Mouse (Mus musculus) liver, postnatal 0 days (tissue): ENCODE results near the gene Prkca. TPM values are rescaled to one million over a fixed set of nuclear protein-coding genes. Genes with fewer than 3 reads are reported as not detected.

ENCODE experiments used
- ATAC-seq: fragments of 200-750 bp; cut with Nextera tagmentation; 2 replicates; pipeline ENCODE4 v1.8.0; 2017; ENCODE audit warnings: mild to moderate bottlenecking, moderate library complexity
- DNase-seq: peaks from one replicate; pipeline ENCODE4 v3.0.0-alpha.2; 2016
- H3K27ac ChIP-seq: fragments of 300-500 bp; sonication (generic); 2 replicates; pipeline ENCODE4 v1.5.1; 2014; ENCODE audit warnings: antibody characterized with exemption, moderate library complexity, mild to moderate bottlenecking, low read depth
- H3K27me3 ChIP-seq: fragments of 300-500 bp; sonication (generic); 2 replicates; pipeline ENCODE4 v1.6.1; 2014; ENCODE audit warnings: low read length, control low read depth, mixed read lengths; ENCODE audit not compliant: insufficient read depth
- H3K36me3 ChIP-seq: fragments of 300-500 bp; sonication (generic); replicated peaks from 2 replicates; pipeline ENCODE4 v1.6.1; 2014; ENCODE audit warnings: mild to moderate bottlenecking, control low read depth, low read length, moderate library complexity, mixed read lengths; ENCODE audit not compliant: insufficient read depth
- H3K4me1 ChIP-seq: fragments of 300-500 bp; sonication (generic); 2 replicates; pipeline ENCODE4 v1.6.1; 2014; ENCODE audit warnings: antibody characterized with exemption, mild to moderate bottlenecking, control low read depth; ENCODE audit not compliant: insufficient read depth
- H3K4me2 ChIP-seq: fragments of 300-500 bp; sonication (generic); 2 replicates; pipeline ENCODE4 v1.6.1; 2014; ENCODE audit warnings: low read depth, mild to moderate bottlenecking, low read length, moderate library complexity, mixed read lengths
- H3K4me3 ChIP-seq: fragments of 300-500 bp; sonication (generic); 2 replicates; pipeline ENCODE4 v1.5.1; 2014; ENCODE audit warnings: low read depth, low read length
- H3K9ac ChIP-seq: fragments of 300-500 bp; sonication (generic); replicated peaks from 2 replicates; pipeline ENCODE4 v1.6.1; 2014; ENCODE audit warnings: mild to moderate bottlenecking, moderate library complexity
- H3K9me3 ChIP-seq: fragments of 300-500 bp; sonication (generic); 2 replicates; pipeline ENCODE4 v1.6.1; 2016; ENCODE audit warnings: mild to moderate bottlenecking, control low read depth, low read length, mixed read lengths
- CTCF ChIP-seq: sonication (generic); IDR thresholded peaks from 2 replicates; pipeline ENCODE4 v1.5.1; 2016; ENCODE audit warnings: antibody characterized with exemption, low read depth
- EP300 ChIP-seq: IDR thresholded peaks from 2 replicates; pipeline ENCODE4 v1.6.1; 2016; ENCODE audit warnings: antibody characterized with exemption, low read depth, mild to moderate bottlenecking
- WGBS: fragments of 180-500 bp; shearing (Covaris S2); extraction: QIAGEN DNeasy Blood & Tissue Kit; methylation state at CpG from one replicate; pipeline ENCODE4 v1.1.7; 2014; ENCODE audit not compliant: insufficient replicate concordance; 5-methylcytosine and 5-hydroxymethylcytosine counted together
- polyA plus RNA-seq: library from polyadenylated mRNA; unstranded; fragments of >200 nt; fragmentation: Nextera tagmentation; extraction: Ambion mirVana; gene quantifications from 2 replicates; pipeline ENCODE4 v1.2.1, GENCODE M21; 2015

Gene Prkca
- polyA plus RNA-seq, 1 experiment from 2014 or later = 3.0 TPM

DNA sequence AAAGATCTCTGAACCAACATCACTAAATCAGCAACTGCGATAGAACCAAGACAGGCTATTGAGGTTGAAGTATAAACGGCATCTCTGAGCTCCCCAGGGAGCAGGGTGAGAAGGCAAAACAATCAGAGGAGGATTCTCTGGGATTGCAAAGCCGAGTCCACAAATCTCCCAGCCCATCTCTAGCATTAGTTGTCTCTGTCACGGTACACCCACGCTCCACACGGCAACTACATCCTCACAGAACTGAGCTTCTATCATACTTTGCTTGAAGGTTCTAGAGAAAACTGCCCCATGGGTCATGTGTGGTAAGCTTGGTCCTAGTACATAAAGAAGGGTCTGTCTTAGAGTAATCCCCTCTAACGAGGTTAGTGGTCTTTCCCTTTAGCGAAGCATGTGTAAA is 280.6 kb downstream of the Prkca start:
- ATAC-seq = no peak
- H3K9ac ChIP-seq = no peak overlapping the region
- no peaks in the 10 kb centered on the region for H3K9me3 ChIP-seq
- no peak overlapping the region for H3K4me3 ChIP-seq
- H3K27ac ChIP-seq = no peak overlapping the region
- no peak overlapping the region for H3K4me2 ChIP-seq
- H3K4me1 ChIP-seq = no peaks in the 10 kb centered on the region
- no peak for DNase-seq
- 76% methylated on average over 8 of the region's 8 CpGs for WGBS
- no peaks in the 10 kb centered on the region for H3K27me3 ChIP-seq
- no peaks in the 10 kb centered on the region for H3K36me3 ChIP-seq
- TF ChIP-seq CTCF (no peak), EP300 (no peak)

- WGBS = 81% methylated on average over 17 of the region's 17 CpGs
- Histone ChIP-seq H3K4me1 (no peaks in the 10 kb centered on the region), H3K27ac (no peak overlapping the region), H3K36me3 (no peaks in the 10 kb centered on the region), H3K27me3 (no peaks in the 10 kb centered on the region), H3K9ac (no peak overlapping the region), H3K4me3 (no peak overlapping the region), H3K4me2 (no peak overlapping the region), H3K9me3 (no peaks in the 10 kb centered on the region)
- no peak for TF ChIP-seq CTCF
- no peak for TF ChIP-seq EP300
- no peak for DNase-seq
- ATAC-seq = no peak
These were observed 281.9 kb downstream of the Prkca start for GRCm38 (mm10) chr11:108061571-108062479.

DNA sequence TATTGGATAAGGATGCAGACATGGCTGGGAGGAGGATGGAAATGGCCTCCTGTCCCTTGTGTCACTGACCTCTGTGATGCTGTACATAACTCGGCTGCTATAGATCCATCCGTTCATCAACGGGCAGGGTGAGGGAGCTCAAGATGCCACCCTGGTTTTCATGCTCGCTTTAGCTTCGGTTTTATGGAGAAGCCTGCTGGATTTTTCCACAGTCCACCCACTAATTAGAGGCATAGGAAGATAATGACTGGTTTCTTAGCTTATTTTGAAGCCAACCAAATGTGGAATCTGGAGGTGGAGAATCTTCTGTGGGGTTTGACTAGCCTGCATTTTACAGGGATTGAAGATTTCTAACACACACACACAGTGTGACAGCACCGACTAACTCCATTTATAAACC is 286.6 kb downstream of the Prkca start:
- DNase-seq = no peak
- Histone ChIP-seq H3K9ac (no peak overlapping the region), H3K27ac (no peak overlapping the region), H3K27me3 (no peaks in the 10 kb centered on the region), H3K36me3 (no peaks in the 10 kb centered on the region), H3K4me1 (no peaks in the 10 kb centered on the region), H3K4me2 (no peak overlapping the region), H3K9me3 (no peaks in the 10 kb centered on the region), H3K4me3 (no peak overlapping the region)
- 82% methylated on average over 6 of the region's 6 CpGs for WGBS
- ATAC-seq = no peak
- TF ChIP-seq CTCF = no peak
- TF ChIP-seq EP300 = no peak

DNA sequence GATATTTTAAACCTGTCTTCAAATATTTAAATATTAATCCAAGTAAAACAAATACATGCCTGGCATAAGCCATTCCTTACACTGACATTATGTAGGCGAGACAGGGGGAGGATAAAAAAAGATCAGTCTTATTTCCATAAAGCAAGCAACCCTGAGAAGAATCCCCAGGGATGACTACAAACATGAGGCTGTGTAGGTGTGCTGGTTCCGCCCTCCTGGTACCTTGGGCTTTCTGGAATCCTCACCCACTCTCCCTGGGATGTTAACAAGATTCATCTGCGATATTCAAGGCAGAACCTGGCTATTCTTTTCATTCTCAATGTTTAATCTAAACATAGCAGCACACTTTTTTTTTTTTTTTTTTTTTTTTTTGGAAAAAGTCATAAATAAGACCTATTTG is 289.1 kb downstream of the Prkca start:
- Histone ChIP-seq H3K27ac (no peak overlapping the region), H3K4me1 (no peaks in the 10 kb centered on the region), H3K9ac (no peak overlapping the region), H3K9me3 (no peaks in the 10 kb centered on the region), H3K4me2 (no peak overlapping the region), H3K4me3 (no peak overlapping the region), H3K36me3 (no peaks in the 10 kb centered on the region), H3K27me3 (no peaks in the 10 kb centered on the region)
- DNase-seq = no peak
- TF ChIP-seq EP300 = no peak
- TF ChIP-seq CTCF = no peak
- WGBS = 77% methylated on average over 3 of the region's 3 CpGs
- ATAC-seq = no peak

GRCm38 (mm10) chr11:108053746-108054145 is 290.0 kb downstream of the Prkca start:
- WGBS = 73% methylated on average over 10 of the region's 10 CpGs
- H3K27me3 ChIP-seq = no peaks in the 10 kb centered on the region
- H3K27ac ChIP-seq = no peak overlapping the region
- H3K9me3 ChIP-seq = no peaks in the 10 kb centered on the region
- ATAC-seq (peak; percentile 19; the same call in 1 of the 2 replicates), DNase-seq (no peak)
- no peak for TF ChIP-seq EP300
- TF ChIP-seq CTCF = no peak
- no peaks in the 10 kb centered on the region for H3K36me3 ChIP-seq
- no peak overlapping the region for H3K4me3 ChIP-seq
- H3K4me1 ChIP-seq = no peaks in the 10 kb centered on the region
- no peak overlapping the region for H3K4me2 ChIP-seq
- H3K9ac ChIP-seq = no peak overlapping the region

DNA sequence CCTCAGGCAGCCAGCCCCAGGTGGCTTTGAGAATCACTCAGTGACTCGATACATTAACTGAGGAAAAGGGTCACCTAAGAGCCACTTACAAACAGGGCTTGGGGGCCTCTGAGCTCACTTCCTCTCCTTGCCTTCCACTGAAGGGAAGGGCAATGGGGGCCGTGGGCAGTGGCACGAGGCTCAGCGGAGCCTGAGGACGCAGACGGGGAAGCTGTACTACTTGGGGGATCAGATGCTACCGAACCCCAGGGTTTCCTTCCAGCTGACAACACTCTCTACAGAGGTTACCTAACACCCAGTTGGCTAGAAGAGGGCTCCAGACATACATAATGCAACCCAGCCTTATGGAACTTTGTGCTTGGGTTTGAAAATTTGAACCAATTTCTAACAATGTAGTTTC is 302.1 kb downstream of the Prkca start:
- 0 out of 2 replicates have a peak, but pooled peaks cover 2% of the 10 kb centered on the region for H3K36me3 ChIP-seq
- H3K9me3 ChIP-seq = no peaks in the 10 kb centered on the region
- no peak overlapping the region for H3K9ac ChIP-seq
- no peaks in the 10 kb centered on the region for H3K4me1 ChIP-seq
- no peaks in the 10 kb centered on the region for H3K27me3 ChIP-seq
- TF ChIP-seq EP300 (no peak), CTCF (no peak)
- no peak overlapping the region for H3K4me2 ChIP-seq
- H3K4me3 ChIP-seq = no peak overlapping the region
- H3K27ac ChIP-seq = no peak overlapping the region
- DNase-seq = no peak
- 40% methylated on average over 7 of the region's 7 CpGs for WGBS
- ATAC-seq = no peak

- no peak overlapping the region for H3K27ac ChIP-seq
- H3K4me2 ChIP-seq = no peak overlapping the region
- ATAC-seq = no peak
- H3K36me3 ChIP-seq = 0 out of 2 replicates have a peak, but pooled peaks cover 2% of the 10 kb centered on the region
- no peak for DNase-seq
- TF ChIP-seq CTCF = no peak
- TF ChIP-seq EP300 = no peak
- 52% methylated on average over 2 of the region's 2 CpGs for WGBS
- no peak overlapping the region for H3K4me3 ChIP-seq
- H3K9me3 ChIP-seq = no peaks in the 10 kb centered on the region
- H3K27me3 ChIP-seq = no peaks in the 10 kb centered on the region
- no peaks in the 10 kb centered on the region for H3K4me1 ChIP-seq
- no peak overlapping the region for H3K9ac ChIP-seq
These were observed 302.9 kb downstream of the Prkca start for GRCm38 (mm10) chr11:108040823-108041222.
